Mouse (Mus musculus): ENCODE measurements around the gene 2300002M23Rik. TPM values are rescaled to one million over a fixed set of nuclear protein-coding genes. Genes with fewer than 3 reads are reported as not detected.

Gene 2300002M23Rik
- total and polyA plus RNA-seq, 3 experiments, result not detected

GRCm38 (mm10) chr17:35556186-35556765, 11.0 kb upstream of the 2300002M23Rik start:
- no peak for DNase-seq

- DNase-seq, result peak; percentile 51
Measured at GRCm38 (mm10) chr17:35556812-35557211, 10.4 kb upstream of the 2300002M23Rik start.

GRCm38 (mm10) chr17:35557351-35557750, 9.9 kb upstream of the 2300002M23Rik start:
- DNase-seq, result peak; percentile 52

- no peak for DNase-seq
Measured at GRCm38 (mm10) chr17:35558216-35558615, 9.0 kb upstream of the 2300002M23Rik start.

- no peak for DNase-seq
Measured at GRCm38 (mm10) chr17:35567767-35568166, 517 bp downstream of the 2300002M23Rik start.

GRCm38 (mm10) chr17:35569091-35569944, 2.1 kb downstream of the 2300002M23Rik start:
- DNase-seq, result no peak

- no peak for DNase-seq
Measured at GRCm38 (mm10) chr17:35570836-35571235, 3.6 kb downstream of the 2300002M23Rik start.

- DNase-seq, result no peak
Measured at GRCm38 (mm10) chr17:35571477-35571876, 4.2 kb downstream of the 2300002M23Rik start.

GRCm38 (mm10) chr17:35578211-35578610, 11.0 kb downstream of the 2300002M23Rik start:
- DNase-seq, result peak; percentile 55

GRCm38 (mm10) chr17:35582900-35583299, 15.7 kb downstream of the 2300002M23Rik start:
- DNase-seq, result no peak

GRCm38 (mm10) chr17:35584330-35584937, 17.2 kb downstream of the 2300002M23Rik start:
- peak; percentile 70 for DNase-seq

- DNase-seq, result no peak
Measured at GRCm38 (mm10) chr17:35587291-35587690, 20.0 kb downstream of the 2300002M23Rik start.

GRCm38 (mm10) chr17:35588387-35588786, 21.1 kb downstream of the 2300002M23Rik start:
- no peak for DNase-seq

GRCm38 (mm10) chr17:35590410-35591218, 23.4 kb downstream of the 2300002M23Rik start:
- peak; percentile 76 for DNase-seq

- DNase-seq, result no peak
Measured at GRCm38 (mm10) chr17:35591219-35591578, 23.9 kb downstream of the 2300002M23Rik start.

- no peak for DNase-seq
Measured at GRCm38 (mm10) chr17:35591731-35592130, 24.5 kb downstream of the 2300002M23Rik start.

GRCm38 (mm10) chr17:35592131-35592530, 24.9 kb downstream of the 2300002M23Rik start:
- no peak for DNase-seq

- DNase-seq, result no peak
Measured at GRCm38 (mm10) chr17:35593786-35594185, 26.5 kb downstream of the 2300002M23Rik start.

GRCm38 (mm10) chr17:35594456-35594855, 27.2 kb downstream of the 2300002M23Rik start:
- DNase-seq, result no peak

- no peak for DNase-seq
Measured at GRCm38 (mm10) chr17:35597399-35597798, 30.1 kb downstream of the 2300002M23Rik start.

- DNase-seq, result no peak
Measured at GRCm38 (mm10) chr17:35601249-35601648, 34.0 kb downstream of the 2300002M23Rik start, which contains the start of gene Sfta2. Gene Sfta2, plus strand, starts transcription at chr17:35601549.

GRCm38 (mm10) chr17:35601736-35602354, 34.6 kb downstream of the 2300002M23Rik start:
- DNase-seq, result no peak
